22 mouse cellular contexts compared by ENCODE assay signal in the genomic region with DNA sequence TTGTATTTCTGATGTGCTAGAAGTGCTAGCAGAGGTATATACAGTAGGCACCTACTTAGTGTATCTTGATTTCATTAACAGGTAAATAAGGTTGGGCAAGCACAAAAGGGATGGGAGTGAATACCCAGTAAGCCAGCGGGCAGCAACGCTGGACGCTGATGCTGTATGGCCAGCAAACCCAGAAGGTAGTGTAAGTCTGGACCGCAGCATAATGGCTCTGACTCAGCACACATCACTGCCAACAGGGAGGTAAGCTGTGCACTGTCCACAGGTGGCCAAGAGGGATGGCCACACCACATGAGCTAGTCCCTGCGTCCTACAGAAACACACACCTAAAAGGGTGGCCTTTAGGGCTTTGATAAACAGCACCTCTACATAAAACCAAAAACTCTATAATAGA.
"Had no signal": no experiment of that assay in that cellular context is flagged by ENCODE, and none has a peak within 500 bp of the region (broad histone marks: within the 10 kb centered on the region; RNA-seq: fewer than 3 reads in every experiment).

No protein-coding gene starts in this region.

- DNase-seq: gastrocnemius, adult 2 months; gastrocnemius, postnatal 10 days; gastrocnemius, postnatal 25 days; heart, adult 2 months; heart, postnatal 10 days; heart, postnatal 4 days; kidney, adult 18-20 months; kidney, adult 8-10 months; kidney, postnatal 36 days; layer of hippocampus, adult 9-11 months; layer of hippocampus, postnatal 36 days; left cerebral cortex, postnatal 4 days had no signal

- H3K4me3 ChIP-seq: gastrocnemius, adult 2 months; heart, adult 2 months; hindbrain, embryonic 10.5 days; hindbrain, embryonic 12.5 days; intestine, embryonic 15.5 days; limb, embryonic 13.5 days; limb, embryonic 15.5 days; liver, embryonic 12.5 days had no signal

- ATAC-seq: hindbrain, embryonic 16.5 days; inflammation-experienced regulatory T-cells, adult 6 months; intestine, embryonic 15.5 days; intestine, postnatal 0 days; liver, embryonic 12.5 days had no signal

- H3K27ac ChIP-seq: gastrocnemius, adult 2 months; heart, adult 2 months; hindbrain, embryonic 10.5 days; hindbrain, embryonic 12.5 days; hindbrain, embryonic 14.5 days; intestine, embryonic 15.5 days; limb, embryonic 13.5 days; limb, embryonic 15.5 days; liver, embryonic 12.5 days had no signal

- H3K27me3 ChIP-seq: hindbrain, embryonic 12.5 days; intestine, embryonic 15.5 days; limb, embryonic 13.5 days; limb, embryonic 15.5 days; liver, embryonic 12.5 days had no signal

- H3K4me2 ChIP-seq: hindbrain, embryonic 12.5 days; hindbrain, embryonic 14.5 days; intestine, embryonic 15.5 days; limb, embryonic 13.5 days; limb, embryonic 15.5 days; liver, embryonic 12.5 days had no signal

- H3K9ac ChIP-seq: hindbrain, embryonic 12.5 days; hindbrain, embryonic 14.5 days; intestine, embryonic 15.5 days; limb, embryonic 13.5 days; limb, embryonic 15.5 days; liver, embryonic 12.5 days had no signal

- H3K9me3 ChIP-seq: hindbrain, embryonic 10.5 days; hindbrain, embryonic 12.5 days; intestine, embryonic 15.5 days; limb, embryonic 13.5 days; limb, embryonic 15.5 days; liver, embryonic 12.5 days had no signal
